Mouse (Mus musculus) fat pad, adult 2 months (tissue): ENCODE measurements around the gene Msrb3.

Source experiments
- DNase-seq: peaks from one replicate; pipeline ENCODE4 v3.0.0-alpha.2; 2011; ENCODE audit warnings: low read depth, low spot score; ENCODE audit errors: extremely low read depth

Gene Msrb3

DNA sequence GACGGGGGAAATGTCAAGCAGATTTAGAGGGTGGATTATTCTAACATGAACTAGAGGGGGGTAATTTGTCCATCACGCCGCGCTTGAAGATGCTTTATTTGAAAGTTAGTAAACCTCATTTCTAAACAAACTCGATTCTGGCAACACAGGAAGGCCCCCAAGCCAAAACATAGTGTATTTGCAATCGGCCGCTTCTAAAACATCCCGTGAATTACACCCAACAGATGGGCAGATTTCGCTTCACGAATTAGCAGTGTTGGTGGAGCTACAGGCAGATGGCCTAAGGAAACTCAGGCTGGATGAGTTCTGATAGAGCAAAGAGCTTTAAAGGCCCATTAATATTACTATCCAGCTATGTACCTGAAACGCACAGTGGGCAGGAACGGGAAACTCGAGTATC lies 1.2 kb upstream of the Msrb3 start:
- DNase-seq = no peak

- no peak for DNase-seq
Observed at GRCm38 (mm10) chr10:120898357-120898756, 544 bp downstream of the Msrb3 start.

- DNase-seq = peak; percentile 57
Observed at GRCm38 (mm10) chr10:120895899-120896289, 3.0 kb downstream of the Msrb3 start.

DNA sequence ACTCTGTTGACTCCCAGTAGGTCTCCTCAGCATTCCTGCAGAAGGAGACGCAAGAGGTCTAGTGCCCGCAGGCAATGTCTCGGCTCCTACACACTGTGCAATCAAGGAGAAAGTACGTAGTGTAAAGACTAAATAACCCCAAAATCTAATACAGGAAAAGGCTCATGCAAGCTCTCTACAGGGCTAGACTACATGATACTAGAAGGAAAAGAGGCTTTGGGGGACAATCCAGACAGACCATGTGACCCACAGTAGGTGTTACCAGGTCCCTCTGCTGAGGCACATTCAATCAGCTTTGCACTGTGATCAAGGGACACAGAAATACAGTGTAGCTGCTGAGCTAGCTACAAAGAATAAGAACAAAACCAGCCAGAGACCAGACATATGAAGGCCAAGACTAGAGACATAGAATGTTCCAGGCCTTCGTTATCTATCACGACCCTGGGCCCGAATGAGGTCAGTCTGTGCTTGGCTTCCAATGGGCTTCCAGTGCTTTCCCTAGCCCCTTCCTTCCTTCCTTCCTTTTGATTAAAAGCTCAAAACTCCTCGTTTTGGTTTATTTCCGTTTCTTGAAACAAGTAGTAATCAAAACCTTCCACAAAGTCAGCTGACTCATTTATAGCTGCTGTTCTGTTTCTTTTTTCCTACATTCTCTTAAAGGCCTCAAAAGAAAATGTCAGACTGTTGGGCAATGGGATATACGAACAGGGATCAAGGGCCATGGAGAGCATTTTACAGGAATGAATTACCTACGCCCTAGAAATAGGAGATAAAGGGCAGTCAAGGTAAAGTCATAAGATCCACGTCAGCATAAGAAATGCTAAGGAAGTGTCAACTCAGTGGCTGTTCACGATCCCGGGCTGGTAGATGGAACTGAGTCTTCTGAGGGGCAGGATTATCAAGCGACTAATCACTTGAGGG lies 3.7 kb downstream of the Msrb3 start:
- no peak for DNase-seq

DNA sequence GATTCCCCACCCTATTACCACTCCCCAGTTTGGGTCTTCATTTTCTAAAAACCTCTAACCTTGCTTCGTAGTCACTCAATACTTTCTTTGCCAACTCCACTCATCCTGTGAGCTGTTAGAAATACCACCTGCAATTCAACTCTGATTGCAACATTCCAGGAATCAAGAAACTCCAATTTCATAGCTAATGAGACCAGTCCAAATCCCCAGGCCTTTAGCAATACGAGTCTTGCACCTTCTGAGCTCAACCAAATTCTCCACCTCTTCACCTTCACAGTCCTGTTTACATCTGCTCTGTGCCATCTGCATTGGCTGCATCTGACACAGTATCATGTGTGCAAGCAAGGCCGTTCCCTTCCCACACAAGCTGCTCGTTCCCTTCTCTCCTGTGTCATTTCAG lies 5.0 kb downstream of the Msrb3 start:
- peak; percentile 87 for DNase-seq

DNA sequence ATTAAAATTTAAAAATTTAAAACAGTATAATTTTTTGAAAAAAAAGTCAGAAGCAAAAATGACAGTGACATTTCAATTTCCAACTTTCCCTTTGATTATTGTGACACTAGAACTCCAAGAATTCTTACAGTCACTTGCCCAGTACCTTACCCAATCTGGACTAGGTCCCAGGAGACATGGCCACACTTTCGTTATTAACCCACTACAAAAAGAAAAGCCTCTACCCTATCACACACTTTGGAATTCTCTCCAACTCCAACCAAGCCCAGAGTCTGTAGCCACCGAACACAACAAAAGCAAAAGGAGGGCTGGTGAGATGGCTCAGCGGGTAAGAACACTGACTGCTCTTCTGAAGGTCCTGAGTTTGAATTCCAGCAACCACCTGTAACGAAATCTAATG lies 7.8 kb downstream of the Msrb3 start:
- DNase-seq = no peak

GRCm38 (mm10) chr10:120890592-120890991 lies 8.3 kb downstream of the Msrb3 start:
- DNase-seq = no peak

DNA sequence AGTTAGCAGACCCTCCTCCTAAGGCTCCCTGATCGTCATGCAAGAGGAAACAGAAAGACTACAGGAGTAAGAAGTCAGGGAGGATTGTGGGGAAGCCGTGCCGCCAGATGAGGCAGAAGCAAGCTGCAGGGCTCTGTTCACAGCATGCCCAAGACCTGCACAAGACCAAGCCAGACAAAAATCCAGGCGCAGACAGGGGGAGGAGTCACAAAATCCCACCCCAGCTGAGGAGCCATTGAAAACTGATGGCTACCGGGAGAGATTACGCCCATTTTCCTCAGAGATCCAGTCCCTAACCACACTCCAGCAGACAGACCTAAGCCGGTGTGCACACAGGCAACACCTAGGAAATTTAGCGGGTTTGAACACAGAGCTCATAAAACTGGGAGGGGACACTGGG lies 10.4 kb downstream of the Msrb3 start:
- DNase-seq = no peak

DNA sequence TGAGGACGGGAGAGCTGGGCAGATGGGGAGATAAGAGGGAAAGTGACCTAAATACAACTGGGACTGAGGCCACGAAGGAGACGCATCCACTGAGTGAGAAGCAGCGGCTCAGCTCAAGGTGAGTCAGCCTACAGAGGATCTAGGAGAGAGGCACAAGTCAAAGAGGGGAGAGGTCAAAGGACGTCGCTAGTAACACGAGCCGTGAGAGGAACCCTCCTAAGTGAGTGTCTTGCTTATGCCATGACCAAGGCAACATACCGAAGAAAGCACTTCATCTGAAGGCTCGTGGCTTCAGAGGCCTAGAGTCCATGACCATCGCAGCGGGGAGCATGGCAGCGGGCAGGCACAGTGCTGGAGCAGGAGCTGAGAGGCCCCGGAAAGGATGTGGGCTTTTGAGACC lies 14.7 kb downstream of the Msrb3 start:
- DNase-seq = no peak

- DNase-seq = no peak
Observed at GRCm38 (mm10) chr10:120883732-120884131, 15.2 kb downstream of the Msrb3 start.

GRCm38 (mm10) chr10:120883069-120883415 lies 15.9 kb downstream of the Msrb3 start:
- DNase-seq = no peak

GRCm38 (mm10) chr10:120882347-120883068 lies 16.4 kb downstream of the Msrb3 start:
- no peak for DNase-seq

GRCm38 (mm10) chr10:120876549-120877270 lies 22.2 kb downstream of the Msrb3 start:
- no peak for DNase-seq

DNA sequence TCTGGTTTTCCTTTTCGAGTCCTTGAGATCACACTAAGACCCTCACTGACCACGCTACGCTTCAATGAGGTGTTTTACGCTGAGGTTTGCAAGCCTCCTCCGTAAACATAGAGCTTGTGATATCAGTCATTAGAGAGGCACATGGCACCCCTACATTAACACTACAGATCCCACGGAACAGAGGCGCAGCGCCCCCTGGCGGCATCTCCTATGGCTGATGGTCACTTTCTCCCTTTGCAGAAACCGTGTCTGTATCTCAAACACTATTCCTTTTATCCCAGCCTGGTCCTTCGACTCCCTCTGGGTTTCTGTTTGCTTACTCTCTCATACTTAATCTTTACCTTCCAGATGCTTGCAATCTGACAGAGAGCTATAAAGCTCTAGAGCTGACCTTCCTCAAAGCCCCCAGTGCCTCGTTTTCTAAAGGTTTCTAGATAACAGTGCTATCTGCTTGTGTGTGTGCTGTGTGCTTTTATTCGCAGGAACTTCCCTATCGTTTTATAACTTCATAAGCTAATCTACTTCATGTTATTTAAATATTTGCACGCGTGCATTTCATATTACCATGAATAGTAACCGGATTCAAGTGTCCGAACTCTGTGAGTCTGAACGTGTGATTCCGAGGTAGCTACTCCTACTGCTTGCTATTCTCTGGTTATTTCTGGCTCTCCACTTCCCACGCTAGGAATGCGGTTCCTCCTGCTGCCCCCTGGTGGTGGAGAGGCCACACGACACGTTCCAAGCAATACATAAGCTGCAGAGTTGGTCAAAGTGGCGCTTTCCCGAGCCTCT lies 23.0 kb downstream of the Msrb3 start:
- DNase-seq = no peak

DNA sequence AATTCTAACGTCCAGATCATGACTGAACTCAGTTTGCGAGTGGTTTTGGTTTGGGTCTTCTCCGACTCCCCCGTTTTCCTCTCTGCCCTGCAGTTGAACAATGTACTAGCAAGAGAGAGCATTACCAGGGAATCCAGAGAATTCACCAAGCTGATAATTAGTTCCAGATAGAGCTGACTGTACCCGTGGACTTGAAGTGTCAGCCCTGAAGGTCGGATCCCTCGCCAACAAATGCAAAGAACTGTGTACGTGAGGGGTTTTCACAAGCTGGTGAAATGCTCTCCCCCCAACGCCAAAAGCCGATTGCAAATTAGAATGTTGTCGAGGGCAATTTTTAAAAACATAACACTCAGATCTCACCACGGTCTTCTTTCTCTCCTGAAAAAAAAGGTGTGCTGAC lies 24.6 kb downstream of the Msrb3 start:
- no peak for DNase-seq

- DNase-seq = no peak
Observed at GRCm38 (mm10) chr10:120873646-120874201, 25.2 kb downstream of the Msrb3 start.

- no peak for DNase-seq
Observed at GRCm38 (mm10) chr10:120872483-120872862, 26.4 kb downstream of the Msrb3 start.

GRCm38 (mm10) chr10:120871630-120872482 lies 27.0 kb downstream of the Msrb3 start:
- no peak for DNase-seq

DNA sequence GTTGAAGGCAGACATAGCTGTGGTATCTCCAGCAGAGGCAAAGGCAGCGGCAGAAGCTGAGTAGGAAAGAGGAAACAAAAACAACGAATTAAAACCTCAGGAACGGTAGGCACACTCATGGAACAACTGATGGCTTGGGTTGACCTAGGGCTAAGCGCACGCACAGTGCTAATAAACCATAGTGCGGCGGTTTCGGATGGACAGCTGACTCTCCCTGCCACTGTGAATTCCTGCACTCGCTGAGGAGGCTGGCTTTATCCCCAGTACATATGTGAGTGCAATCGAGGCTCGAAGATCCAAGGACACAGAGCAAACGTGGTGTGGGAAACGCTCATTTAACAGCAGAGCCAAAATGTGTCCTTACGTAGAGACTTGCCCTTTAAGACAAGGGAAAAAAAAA lies 27.8 kb downstream of the Msrb3 start:
- DNase-seq = no peak
